Mouse (Mus musculus): ENCODE data around the gene Foxn3. TPM values are rescaled to one million over a fixed set of nuclear protein-coding genes. Genes with fewer than 3 reads are reported as not detected.

Gene Foxn3
- total and polyA plus RNA-seq, 3 experiments, result 9.7 to 26.8 (median 11.0) TPM

DNA sequence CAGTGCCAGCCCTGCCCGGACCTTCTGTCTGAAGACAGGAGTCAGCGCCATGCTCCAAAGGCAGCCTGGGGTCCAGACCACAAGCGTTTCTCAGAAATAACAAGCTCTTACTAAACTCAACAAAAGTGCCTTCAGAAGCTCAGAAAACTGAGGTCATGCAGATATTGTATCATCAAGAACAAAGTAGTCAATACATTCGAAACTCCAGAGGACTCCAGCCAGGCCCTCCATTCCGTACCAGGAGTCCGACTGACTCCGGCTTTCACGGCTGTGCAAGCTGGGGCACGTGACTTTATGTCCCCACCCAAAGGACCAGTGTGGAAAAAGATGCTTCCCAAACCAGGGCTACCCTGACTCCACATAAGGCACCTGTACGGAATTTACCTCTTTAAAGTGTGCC is 195.1 kb downstream of the Foxn3 start:
- dilution Hi-C loops (cut with MboI; ENCODE audit: extremely low pct_ligation_motif_present, extremely low pct_unique_long_range_greater_than_20kb, low sequenced_read_pairs) (no loop called here), in situ Hi-C loops (cut with MboI; ENCODE audit: low pct_ligation_motif_present, low pct_unique_long_range_greater_than_20kb, low sequenced_read_pairs) (no loop called here)
- no peak for DNase-seq (ENCODE audit: extremely low read depth)
- TF ChIP-seq TBP (conservative IDR thresholded peaks at IDR 0.05; ENCODE audit: low read depth, low read length) (no peak), NRF1 (IDR thresholded peaks at IDR 0.05; ENCODE audit: low read depth, low read length) (no peak), POLR2AphosphoS2 (IDR thresholded peaks at IDR 0.05; ENCODE audit: low read depth, low read length) (no peak), ELF1 (IDR thresholded peaks at IDR 0.05; ENCODE audit: low read depth, low read length) (no peak), SMC3 (IDR thresholded peaks at IDR 0.05; ENCODE audit: low read depth, low read length) (no peak), MAX (IDR thresholded peaks at IDR 0.05; ENCODE audit: low read length) (no peak), GABPA (IDR thresholded peaks at IDR 0.05; ENCODE audit: insufficient replicate concordance, low read depth, low read length) (no peak), PAX5 (IDR thresholded peaks at IDR 0.05; ENCODE audit: low read length) (no peak), RCOR1 (conservative IDR thresholded peaks at IDR 0.05; ENCODE audit: low read depth, low read length) (no peak), NELFE (IDR thresholded peaks at IDR 0.05; ENCODE audit: low read depth, low read length) (no peak), CHD2 (IDR thresholded peaks at IDR 0.05; ENCODE audit: low read length) (no peak), KAT2A (IDR thresholded peaks at IDR 0.05; ENCODE audit: insufficient replicate concordance, low read length) (no peak), CHD1 (IDR thresholded peaks at IDR 0.05; ENCODE audit: low read depth, low read length) (no peak), MAFK (IDR thresholded peaks at IDR 0.05; ENCODE audit: insufficient replicate concordance, low read length) (no peak), CTCF (conservative IDR thresholded peaks at IDR 0.05 in 1 of 2, IDR thresholded peaks at IDR 0.05 in 1 of 2; ENCODE audit: low read depth in 2 of 2, low read length in 2 of 2) (no peak), EP300 (IDR thresholded peaks at IDR 0.05; ENCODE audit: low read length) (no peak), TCF12 (IDR thresholded peaks at IDR 0.05; ENCODE audit: low read depth, low read length) (no peak), RAD21 (IDR thresholded peaks at IDR 0.05; ENCODE audit: low read depth, low read length) (no peak), ZMIZ1 (IDR thresholded peaks at IDR 0.05; ENCODE audit: low read depth, low read length) (no peak)
- no peaks in the 10 kb centered on the region for H3K27me3 ChIP-seq (replicated peaks)
- no peaks in the 10 kb centered on the region; the same call in 1 of the 2 replicates for H3K79me2 ChIP-seq (replicated peaks; ENCODE audit: control insufficient read depth, extremely low read depth, insufficient read depth, poor library complexity, severe bottlenecking)
- H3K27ac ChIP-seq (ENCODE audit: insufficient read depth, low read depth), result no peak overlapping the region
- H3K9me3 ChIP-seq (replicated peaks; ENCODE audit: low read length), result no peaks in the 10 kb centered on the region
- H3K9ac ChIP-seq (ENCODE audit: insufficient read depth, low read depth), result no peak overlapping the region
- H3K4me2 ChIP-seq (ENCODE audit: insufficient read depth, low read depth, poor library complexity, severe bottlenecking), result no peak overlapping the region
- no peak overlapping the region for H3K4me3 ChIP-seq (replicated peaks in 1 of 3; ENCODE audit: low read depth in 2 of 3, low read length in 2 of 3, poor library complexity in 1 of 3)
- H3K4me1 ChIP-seq (ENCODE audit: control insufficient read depth in 1 of 2, insufficient read depth in 2 of 2), result peaks cover 17 to 60% of the 10 kb centered on the region in 2 experiments
- peaks cover 2 to 56% of the 10 kb centered on the region in 2 experiments for H3K36me3 ChIP-seq (replicated peaks in 1 of 2; ENCODE audit: control insufficient read depth in 1 of 2, insufficient read depth in 1 of 2, low read length in 1 of 2)

DNA sequence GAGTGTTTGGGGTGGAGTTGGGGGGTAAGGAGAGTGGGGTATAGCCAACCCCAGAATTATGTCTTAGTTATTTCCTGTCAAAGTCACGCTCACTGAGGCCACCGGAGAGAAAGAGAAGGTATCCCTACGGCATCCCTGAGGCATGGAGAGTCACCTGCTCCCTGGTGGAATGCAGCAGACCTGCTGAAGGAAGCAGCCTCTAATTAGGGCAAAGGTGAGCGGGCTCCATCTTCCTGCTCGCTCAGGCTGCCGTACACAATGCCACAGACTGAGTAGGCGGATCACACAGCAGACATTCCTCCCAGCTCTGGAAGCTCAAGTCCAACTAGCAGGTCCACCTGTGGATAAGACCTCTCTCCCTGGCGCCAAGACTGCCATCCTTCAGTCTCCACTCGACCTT is 197.4 kb downstream of the Foxn3 start:
- in situ Hi-C loops (cut with MboI; ENCODE audit: low pct_ligation_motif_present, low pct_unique_long_range_greater_than_20kb, low sequenced_read_pairs) (no loop called here), dilution Hi-C loops (cut with MboI; ENCODE audit: extremely low pct_ligation_motif_present, extremely low pct_unique_long_range_greater_than_20kb, low sequenced_read_pairs) (no loop called here)
- no peak overlapping the region for H3K9ac ChIP-seq (ENCODE audit: insufficient read depth, low read depth)
- no peaks in the 10 kb centered on the region; the same call in 1 of the 2 replicates for H3K79me2 ChIP-seq (replicated peaks; ENCODE audit: control insufficient read depth, extremely low read depth, insufficient read depth, poor library complexity, severe bottlenecking)
- peaks cover 2 to 62% of the 10 kb centered on the region in 2 experiments for H3K36me3 ChIP-seq (replicated peaks in 1 of 2; ENCODE audit: control insufficient read depth in 1 of 2, insufficient read depth in 1 of 2, low read length in 1 of 2)
- no peak for TF ChIP-seq TBP (conservative IDR thresholded peaks at IDR 0.05; ENCODE audit: low read depth, low read length)
- TF ChIP-seq E2F4 (IDR thresholded peaks at IDR 0.05; ENCODE audit: insufficient replicate concordance, low read depth, low read length), result no peak
- no peak overlapping the region for H3K4me2 ChIP-seq (ENCODE audit: insufficient read depth, low read depth, poor library complexity, severe bottlenecking)
- DNase-seq (ENCODE audit: extremely low read depth), result no peak
- H3K4me1 ChIP-seq (ENCODE audit: control insufficient read depth in 1 of 2, insufficient read depth in 2 of 2), result peaks cover 33 to 64% of the 10 kb centered on the region in 2 experiments
- no peak overlapping the region for H3K27ac ChIP-seq (ENCODE audit: insufficient read depth, low read depth)
- H3K9me3 ChIP-seq (replicated peaks; ENCODE audit: low read length), result no peaks in the 10 kb centered on the region
- no peaks in the 10 kb centered on the region for H3K27me3 ChIP-seq (replicated peaks)
- H3K4me3 ChIP-seq (replicated peaks in 1 of 3; ENCODE audit: low read depth in 2 of 3, low read length in 2 of 3, poor library complexity in 1 of 3), result no peak overlapping the region

Data from CH12.LX (cell line).